Mouse (Mus musculus) thymus, postnatal 4 days (tissue): ENCODE measurements around the gene Cab39l.
"Not testable (repeated sequence)": the region's sequence is repeated elsewhere in the genome, so short reads cannot be mapped to it uniquely, and the experiment has no call there.

Experiments
- DNase-seq: peaks from one replicate; pipeline ENCODE4 v3.0.0; 2021

Gene Cab39l

DNA sequence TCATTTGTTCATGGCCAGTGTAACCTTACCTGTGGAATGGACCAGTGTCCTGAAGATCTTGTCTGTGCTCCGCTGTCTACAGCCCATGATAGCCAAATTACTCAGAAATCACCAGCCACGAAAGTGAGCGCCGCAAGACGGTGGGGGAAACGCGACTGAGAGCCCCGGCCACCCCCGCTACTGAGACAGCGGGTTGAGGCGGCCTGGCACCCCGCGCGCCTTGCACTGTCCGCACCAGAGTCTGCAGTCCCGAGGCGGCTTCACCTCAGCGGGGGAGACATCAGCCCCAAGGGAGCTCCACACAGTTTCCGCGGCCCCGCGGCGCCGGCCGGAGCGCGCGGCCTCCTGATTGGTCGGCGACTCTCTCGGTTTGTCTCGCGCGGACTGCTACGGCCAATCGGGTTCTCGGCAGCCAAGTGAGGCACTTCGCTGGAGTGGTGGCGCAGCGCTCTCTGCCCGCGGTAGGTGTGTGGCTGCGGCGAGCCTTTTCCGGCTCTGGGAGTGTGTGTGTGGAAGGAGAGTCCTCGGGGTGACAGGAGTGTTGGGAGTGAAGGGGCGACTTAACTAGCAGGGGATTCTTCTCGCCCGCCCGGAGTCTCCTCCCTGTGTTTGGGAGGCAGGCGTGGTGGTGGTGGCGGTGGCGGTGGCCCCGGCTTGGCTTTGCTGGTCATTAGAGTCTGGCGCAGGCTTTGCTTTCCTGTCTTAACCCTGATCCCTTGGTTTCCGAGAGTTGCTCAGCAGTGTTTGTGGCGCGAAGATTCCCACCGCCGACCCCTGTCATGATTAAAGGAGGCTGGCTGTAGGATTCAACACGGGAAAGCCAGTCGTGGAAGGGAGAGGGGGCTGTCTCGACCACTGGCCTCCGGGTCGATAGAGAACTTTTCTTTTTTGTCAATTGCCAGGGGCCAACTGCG, at the start of gene Cab39l, which contains the start of gene Setdb2:
TSS of gene Cab39l (plus strand) at position 415 of the 914 bp plus-strand sequence.
TSS of gene Setdb2 (minus strand) at position 327 of the 914 bp plus-strand sequence.
- DNase-seq: peak; percentile 95

GRCm38 (mm10) chr14:59395281-59395680, 45.5 kb upstream of the Cab39l start, which contains the start of gene Phf11c:
Phf11c (minus strand) TSS chr14:59395381.
- DNase-seq: no peak

DNA sequence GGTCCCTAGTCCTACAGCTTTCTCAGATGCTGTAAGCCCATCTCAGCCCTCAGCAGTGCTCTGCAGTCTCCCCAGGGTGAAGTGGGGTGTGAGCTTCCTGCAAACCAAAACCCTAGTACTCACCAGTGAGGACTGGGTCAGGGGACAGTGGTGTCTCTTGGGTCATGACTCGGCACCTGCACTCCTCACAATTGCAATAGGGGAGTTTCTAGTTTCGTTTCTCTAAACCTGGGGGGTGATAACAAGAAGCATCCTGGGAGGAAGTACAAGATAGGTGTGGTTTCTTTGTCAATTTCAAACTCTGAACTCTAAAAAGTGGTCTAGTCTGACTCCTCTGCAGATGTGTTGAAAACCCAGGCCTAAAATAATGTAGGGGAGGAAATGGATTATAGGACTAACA, 43.8 kb upstream of the Cab39l start:
- peak; percentile 45 for DNase-seq

GRCm38 (mm10) chr14:59414979-59415378, 25.8 kb upstream of the Cab39l start:
- DNase-seq: not testable (repeated sequence)

GRCm38 (mm10) chr14:59418171-59418570, 22.6 kb upstream of the Cab39l start:
- DNase-seq: no peak

DNA sequence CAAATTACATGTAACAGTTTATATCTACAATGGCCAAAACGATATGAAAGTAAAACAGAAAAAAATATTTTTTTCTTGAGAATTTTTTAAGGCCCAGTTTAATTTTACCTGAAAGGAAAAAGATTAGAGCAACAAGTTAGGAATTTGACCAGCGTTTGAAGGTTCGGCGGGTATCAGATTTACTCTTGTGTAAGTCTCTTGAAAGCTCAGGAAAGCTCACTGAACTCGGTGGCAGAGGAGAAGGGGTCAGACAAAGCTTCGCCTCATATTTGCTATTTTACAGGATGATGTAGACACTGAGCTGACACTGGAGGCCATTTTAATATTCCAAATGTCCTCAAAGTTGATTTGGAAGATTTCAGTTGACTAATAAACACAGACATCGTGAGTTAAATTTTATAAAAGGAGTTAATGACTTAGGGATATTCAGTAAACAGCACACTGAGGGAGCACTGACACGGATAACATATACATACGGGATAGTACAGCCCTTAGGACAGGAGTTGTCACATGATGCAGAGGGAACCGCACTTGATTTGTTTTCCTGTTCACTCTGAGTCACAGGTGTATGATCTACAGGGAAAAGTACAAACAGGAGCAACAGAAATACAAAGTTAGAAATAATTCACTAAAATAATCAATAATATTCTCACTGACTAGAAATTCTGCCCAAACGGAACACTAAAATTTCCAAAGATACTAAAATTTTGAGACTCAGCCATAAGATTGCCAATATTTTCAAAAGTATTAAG, 17.7 kb upstream of the Cab39l start:
- DNase-seq: no peak

DNA sequence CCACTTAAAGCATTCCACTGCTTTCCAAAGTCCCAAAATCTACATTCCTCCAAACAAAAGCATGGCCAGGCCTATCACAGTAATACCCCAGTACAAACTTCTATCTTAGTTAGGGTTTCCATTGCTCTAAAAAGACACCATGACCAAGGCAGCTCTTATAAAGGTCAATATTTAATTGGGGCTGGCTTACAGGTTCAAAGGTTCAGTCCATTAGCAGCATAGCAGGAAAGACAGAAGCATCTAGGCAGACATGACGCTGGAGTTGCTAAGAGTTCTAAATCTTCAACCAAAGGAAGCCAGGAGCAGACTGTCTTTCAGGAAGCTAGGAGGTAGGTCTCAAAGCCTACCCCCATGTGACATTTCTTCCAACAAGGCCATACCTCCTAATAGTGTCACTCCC, 10.2 kb upstream of the Cab39l start:
- no peak for DNase-seq

DNA sequence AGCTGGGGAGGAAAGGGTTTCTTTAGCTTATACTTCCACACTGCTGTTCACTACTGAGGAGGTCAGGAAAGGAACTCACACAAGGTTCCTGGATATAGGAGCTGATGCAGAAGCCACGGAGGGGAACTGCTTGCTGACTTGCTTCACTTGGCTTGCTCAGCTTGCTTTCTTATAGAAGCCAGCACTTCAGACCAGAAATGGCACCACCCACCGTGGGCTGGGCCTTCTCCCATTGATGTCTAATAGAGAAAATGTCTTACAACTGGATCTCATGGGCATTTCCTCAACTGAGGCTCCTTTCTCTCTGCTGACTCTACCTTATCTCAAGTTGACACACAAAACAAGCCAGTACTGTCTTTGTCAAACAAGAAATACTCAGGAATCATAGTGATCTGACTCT, 6.9 kb upstream of the Cab39l start:
- DNase-seq: no peak

DNA sequence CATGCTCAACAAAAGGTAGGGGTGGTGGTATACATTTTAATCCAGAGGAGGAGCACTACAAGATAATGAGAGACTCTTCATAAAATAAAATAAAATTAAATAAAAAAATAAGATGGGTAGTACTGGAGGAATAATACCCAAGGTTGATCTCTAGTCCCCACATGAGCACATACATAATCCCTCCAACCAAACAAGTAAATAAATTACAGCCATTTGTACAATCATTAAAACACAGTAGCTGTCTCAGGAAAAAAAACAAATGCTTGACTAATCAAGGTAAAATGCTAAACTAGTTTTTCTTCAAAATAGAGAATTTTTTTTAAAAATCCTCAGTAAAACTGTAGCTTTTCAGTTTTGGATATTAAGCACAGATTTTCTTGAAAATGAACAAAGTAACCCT, 5.6 kb upstream of the Cab39l start:
- no peak for DNase-seq

- DNase-seq: no peak
These were observed 3.4 kb upstream of the Cab39l start for GRCm38 (mm10) chr14:59437398-59437797.

GRCm38 (mm10) chr14:59438505-59438904, 2.3 kb upstream of the Cab39l start:
- DNase-seq: no peak

DNA sequence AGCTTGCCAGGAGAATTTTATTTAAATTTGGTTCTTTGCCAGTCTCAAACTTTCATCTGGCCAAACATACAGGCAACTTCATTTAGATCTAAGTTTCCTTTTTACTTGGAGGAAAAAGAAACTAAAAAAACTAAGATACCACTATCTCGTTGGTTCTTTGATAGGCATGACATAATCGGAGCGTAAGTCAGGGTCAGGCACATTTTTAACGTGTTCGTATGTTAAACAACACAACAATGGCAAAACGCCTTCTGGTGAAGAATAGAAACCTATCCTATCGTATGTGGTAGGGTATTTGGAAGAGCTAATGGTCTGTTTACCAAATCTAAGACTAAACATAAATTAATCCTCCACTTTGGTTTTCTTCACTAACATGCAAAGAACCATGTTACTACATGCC, 733 bp upstream of the Cab39l start:
- DNase-seq: no peak

DNA sequence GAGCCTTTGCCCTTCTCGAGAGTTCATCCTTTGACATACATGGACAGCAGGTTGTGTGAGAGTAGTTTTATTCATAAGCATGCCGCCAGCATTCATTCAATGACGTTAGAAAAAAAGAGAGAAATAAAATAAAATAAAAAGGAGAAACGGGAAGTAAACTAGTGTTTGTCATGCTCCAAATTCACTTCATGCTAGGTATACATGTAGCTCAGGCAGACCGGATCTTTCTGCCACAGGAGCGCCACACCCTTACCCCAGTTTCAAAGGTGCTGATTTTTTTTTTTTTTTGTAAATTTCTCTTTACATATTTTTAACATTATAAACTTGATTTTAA, 667 bp downstream of the Cab39l start:
- no peak for DNase-seq

- DNase-seq: no peak
These were observed 4.6 kb downstream of the Cab39l start for GRCm38 (mm10) chr14:59445421-59445820.

GRCm38 (mm10) chr14:59447981-59448380, 7.2 kb downstream of the Cab39l start:
- DNase-seq: no peak

DNA sequence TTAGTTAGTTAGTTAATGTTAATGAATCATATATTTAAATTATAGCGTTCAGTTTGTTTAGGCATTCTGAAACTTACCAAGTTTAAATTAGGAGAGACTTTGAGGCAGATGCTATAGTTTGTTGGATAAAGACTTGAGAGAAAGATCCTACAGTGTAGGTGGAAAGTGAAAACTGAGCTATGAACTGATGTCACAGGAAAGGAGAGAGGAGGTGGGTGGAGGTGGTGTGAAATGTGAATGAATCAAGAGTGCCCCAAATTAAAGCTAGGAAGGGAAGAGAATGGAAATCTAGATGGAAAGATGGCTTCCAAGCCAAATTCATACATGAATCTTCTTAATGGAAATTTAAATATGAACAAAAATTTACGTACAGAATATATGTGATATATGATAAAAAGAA, 25.7 kb downstream of the Cab39l start:
- DNase-seq: no peak

- no peak for DNase-seq
These were observed 27.0 kb downstream of the Cab39l start for GRCm38 (mm10) chr14:59467798-59468197.

DNA sequence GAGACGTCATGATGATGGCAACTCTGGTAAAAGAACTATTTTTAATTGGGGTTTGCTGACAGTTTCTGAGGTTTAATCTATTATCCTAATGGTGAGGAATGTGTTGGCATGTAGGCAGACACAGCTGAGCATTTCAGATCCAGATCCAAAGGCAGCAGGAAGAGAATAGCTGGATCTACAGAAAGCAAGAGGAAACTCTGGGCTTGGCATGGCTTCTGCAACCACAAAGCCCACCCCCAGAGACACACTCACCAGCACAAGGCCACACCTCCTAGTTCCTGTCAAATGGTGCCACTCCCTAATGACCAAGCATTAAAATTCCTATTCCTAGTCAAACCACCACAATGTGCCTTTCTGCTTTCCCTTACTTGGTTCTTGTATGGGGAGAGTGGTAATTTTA, 30.0 kb downstream of the Cab39l start:
- DNase-seq: no peak

DNA sequence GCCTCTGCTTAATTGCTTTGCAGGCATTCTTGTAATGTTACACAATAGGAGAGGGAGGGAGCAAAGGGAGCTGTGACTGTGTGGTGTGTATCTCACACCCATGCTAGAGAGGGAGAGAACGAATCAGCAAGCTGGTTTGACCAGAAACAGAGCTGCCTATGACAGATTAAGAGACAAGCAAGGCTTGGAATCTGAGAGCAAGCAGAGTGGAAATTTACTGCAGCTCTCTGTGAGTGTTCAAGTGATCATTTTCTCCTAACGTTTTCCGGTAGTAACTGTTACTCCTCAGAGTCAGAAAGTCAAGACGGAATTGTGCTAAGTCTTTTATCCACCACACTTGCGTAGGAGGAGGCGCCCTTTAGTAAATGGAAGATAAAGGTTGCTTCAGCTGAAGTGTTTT, 37.9 kb downstream of the Cab39l start:
- no peak for DNase-seq

DNA sequence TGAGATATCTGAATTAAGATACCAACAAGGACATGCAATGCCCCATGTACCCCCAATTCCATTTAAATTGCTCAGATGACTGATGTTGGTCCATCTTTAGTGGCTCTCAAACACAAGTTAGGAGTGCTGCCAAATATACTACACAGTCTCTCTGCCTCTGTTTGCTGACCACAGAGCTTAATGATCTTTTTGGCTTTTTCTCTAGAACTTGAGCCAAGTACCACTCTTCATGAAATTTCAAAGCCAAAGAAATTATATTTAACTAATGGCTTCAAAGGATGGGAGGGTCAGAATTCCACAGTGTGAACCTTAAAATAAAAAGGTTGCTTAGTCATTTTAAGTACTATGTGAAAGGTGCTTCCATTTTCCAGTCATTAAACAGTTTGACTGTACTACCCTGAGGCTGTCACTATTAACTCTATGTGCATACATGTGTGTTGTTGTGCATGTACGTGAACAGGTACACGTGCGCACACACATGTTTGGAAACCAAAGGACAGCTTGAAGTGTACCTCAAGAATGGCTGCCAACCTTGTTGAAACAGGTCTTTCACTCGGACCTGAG, 44.6 kb downstream of the Cab39l start:
- DNase-seq: no peak

DNA sequence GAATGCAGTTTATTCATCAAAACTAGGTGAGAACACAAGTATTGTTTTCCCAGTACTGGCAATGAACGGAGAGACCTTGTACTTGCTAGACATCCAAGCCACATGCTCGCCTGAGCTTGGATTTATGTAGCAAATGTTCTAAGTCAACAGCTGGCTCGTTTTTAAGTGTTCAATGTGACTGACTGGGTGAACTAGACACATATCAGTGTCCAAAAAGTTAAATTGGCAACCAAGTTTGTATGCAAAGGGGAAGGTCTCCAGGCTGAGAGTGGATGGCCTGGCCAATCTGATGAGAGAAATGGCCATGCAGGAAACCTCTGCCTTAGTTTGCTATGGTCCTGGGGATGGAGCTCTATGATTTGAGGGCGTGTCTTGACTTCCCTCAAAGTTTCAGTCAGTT, 51.6 kb downstream of the Cab39l start:
- DNase-seq: no peak

GRCm38 (mm10) chr14:59497928-59498327, 57.2 kb downstream of the Cab39l start:
- no peak for DNase-seq

- DNase-seq: no peak
These were observed 64.1 kb downstream of the Cab39l start for GRCm38 (mm10) chr14:59504831-59505230.

DNA sequence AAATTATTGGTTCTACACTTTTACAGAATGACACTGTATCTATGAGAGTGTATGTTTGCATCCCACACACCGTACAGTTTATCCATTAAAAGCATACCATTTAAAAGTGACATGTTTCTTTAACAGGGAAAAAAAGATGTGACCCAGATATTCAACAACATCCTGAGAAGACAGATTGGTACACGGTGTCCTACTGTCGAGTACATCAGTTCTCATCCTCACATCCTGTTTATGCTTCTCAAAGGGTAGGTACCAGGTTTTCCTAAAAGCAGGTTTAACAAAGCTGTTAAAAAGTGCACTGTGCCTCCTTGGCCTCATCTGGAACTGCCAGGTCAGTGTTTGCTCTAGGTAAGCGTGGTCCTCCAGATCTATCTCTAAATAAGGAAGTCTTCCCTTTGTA, 65.4 kb downstream of the Cab39l start:
- DNase-seq: no peak
